Mouse (Mus musculus): ENCODE results near the gene Capn10.

The Capn10 gene

GRCm38 (mm10) chr1:92976141-92976566 is 42.0 kb downstream of the Capn10 start:
- DNase-seq (ENCODE audit: low read depth): no peak

- DNase-seq (ENCODE audit: low read depth): no peak
Measured at GRCm38 (mm10) chr1:92978645-92979044, 44.5 kb downstream of the Capn10 start.

- no peak for DNase-seq (ENCODE audit: low read depth)
Measured at GRCm38 (mm10) chr1:92979073-92979602, 45.0 kb downstream of the Capn10 start.

- DNase-seq (ENCODE audit: low read depth): no peak
Measured at GRCm38 (mm10) chr1:92981056-92981845, 47.1 kb downstream of the Capn10 start.

- DNase-seq (ENCODE audit: low read depth): no peak
Measured at GRCm38 (mm10) chr1:92982931-92983605, 48.9 kb downstream of the Capn10 start.

- no peak for DNase-seq (ENCODE audit: low read depth)
Measured at GRCm38 (mm10) chr1:92984999-92985398, 50.8 kb downstream of the Capn10 start.

GRCm38 (mm10) chr1:92988894-92989293 is 54.7 kb downstream of the Capn10 start:
- DNase-seq (ENCODE audit: low read depth): no peak

- DNase-seq (ENCODE audit: low read depth): no peak
Measured at GRCm38 (mm10) chr1:92989891-92990290, 55.7 kb downstream of the Capn10 start.

- no peak for DNase-seq (ENCODE audit: low read depth)
Measured at GRCm38 (mm10) chr1:92992214-92992855, 58.2 kb downstream of the Capn10 start.

GRCm38 (mm10) chr1:92992880-92993279 is 58.7 kb downstream of the Capn10 start:
- DNase-seq (ENCODE audit: low read depth): no peak

Data from induced T-regulatory cell, adult 2 months (primary cell).